12 mouse cellular contexts compared by ENCODE assay signal in the genomic region with DNA sequence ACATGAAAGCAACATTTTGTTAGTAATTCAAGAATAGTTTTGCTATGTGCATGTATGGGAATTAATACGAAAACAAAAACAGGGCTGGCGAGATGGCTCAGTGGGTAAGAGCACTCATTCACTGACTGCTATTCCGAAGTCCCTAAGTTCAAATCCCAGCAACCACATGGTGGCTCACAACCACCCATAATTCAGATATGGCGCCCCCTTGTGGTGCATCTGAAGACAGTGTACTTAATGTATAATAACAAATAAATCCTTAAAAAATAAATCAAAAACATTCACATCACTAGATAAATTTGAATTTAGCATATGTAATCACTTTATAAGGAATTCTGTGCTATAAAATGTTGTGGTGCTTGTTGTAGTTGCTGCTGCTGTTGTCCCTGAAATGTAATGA.
DNase-seq lines count a peak whose midpoint lies in the region; ATAC-seq and TF ChIP-seq lines count a peak whose summit lies in the region.
"Had no signal": no experiment of that assay in that cellular context is flagged by ENCODE, and none has a peak within 500 bp of the region (broad histone marks: within the 10 kb centered on the region; RNA-seq: fewer than 3 reads in every experiment).

No protein-coding gene starts in this region.

- TF ChIP-seq CTCF in kidney, postnatal 0 days (IDR thresholded peaks at IDR 0.05; ENCODE audit: low read depth) = peak; percentile 60

- H3K27me3 ChIP-seq in kidney, postnatal 0 days (ENCODE audit: insufficient read depth, low read length) = no peaks in the 10 kb centered on the region
- no peaks in the 10 kb centered on the region for H3K27me3 ChIP-seq in heart, embryonic 11.5 days (ENCODE audit: control insufficient read depth, insufficient read depth, low read length)
- H3K27me3 ChIP-seq: forebrain, embryonic 13.5 days had no signal

- no peak overlapping the region for H3K4me2 ChIP-seq in kidney, postnatal 0 days (ENCODE audit: low read length)
- no peak overlapping the region for H3K4me2 ChIP-seq in heart, embryonic 11.5 days
- H3K4me2 ChIP-seq: forebrain, embryonic 13.5 days had no signal

- H3K27ac ChIP-seq in kidney, postnatal 0 days = 0 out of 2 replicates have a peak overlapping the region, but pooled peaks have one; percentile 60
- no peak overlapping the region for H3K27ac ChIP-seq in heart, embryonic 11.5 days (ENCODE audit: low read depth, low read length)
- H3K27ac ChIP-seq: forebrain, embryonic 13.5 days; limb, embryonic 10.5 days had no signal

- 77% methylated on average over 4 of the region's 4 CpGs for WGBS in kidney, postnatal 0 days
- 78% methylated on average over 4 of the region's 4 CpGs for WGBS in heart, embryonic 11.5 days (ENCODE audit: insufficient replicate concordance)

- H3K36me3 ChIP-seq in kidney, postnatal 0 days (ENCODE audit: insufficient read depth, low read length) = no peaks in the 10 kb centered on the region
- no peaks in the 10 kb centered on the region for H3K36me3 ChIP-seq in heart, embryonic 11.5 days (ENCODE audit: control insufficient read depth, insufficient read depth, low read length)
- H3K36me3 ChIP-seq: limb, embryonic 10.5 days had no signal

- peak; percentile 23 for DNase-seq in adrenal gland, postnatal 25 days
- no peak for DNase-seq in adrenal gland, postnatal 10 days
- no peak for DNase-seq in kidney, postnatal 0 days (ENCODE audit: low spot score)
- no peak for DNase-seq in kidney, adult 11 months
- peak; percentile 45 for DNase-seq in 416B (ENCODE audit: low read depth)
- DNase-seq in T-cell, adult 2 months (ENCODE audit: low spot score) = peak; percentile 37
- DNase-seq in embryo, embryonic 11 days = no peak
- DNase-seq: kidney, postnatal 14 days; lung, postnatal 36 days had no signal

- H3K4me3 ChIP-seq in kidney, postnatal 0 days (replicated peaks; ENCODE audit: low read depth, low read length) = no peak overlapping the region
- H3K4me3 ChIP-seq in heart, embryonic 11.5 days (ENCODE audit: low read depth, low read length) = no peak overlapping the region
- H3K4me3 ChIP-seq: forebrain, embryonic 13.5 days; limb, embryonic 10.5 days had no signal

- ATAC-seq in kidney, postnatal 0 days (replicated peaks; ENCODE audit: low FRiP score, low read depth) = no peak
- ATAC-seq in heart, embryonic 11.5 days (replicated peaks; ENCODE audit: insufficient number of reproducible peaks, low FRiP score, low TSS enrichment) = no peak
- ATAC-seq: forebrain, embryonic 13.5 days had no signal

- no peaks in the 10 kb centered on the region for H3K9me3 ChIP-seq in kidney, postnatal 0 days (replicated peaks; ENCODE audit: low read length)
- H3K9me3 ChIP-seq in heart, embryonic 11.5 days (replicated peaks; ENCODE audit: control insufficient read depth, low read length) = no peaks in the 10 kb centered on the region
- H3K9me3 ChIP-seq: forebrain, embryonic 13.5 days; limb, embryonic 10.5 days had no signal

- no peak overlapping the region for H3K9ac ChIP-seq in kidney, postnatal 0 days (ENCODE audit: low read depth, low read length)
- no peak overlapping the region for H3K9ac ChIP-seq in heart, embryonic 11.5 days (ENCODE audit: low read depth, low read length)
- H3K9ac ChIP-seq: forebrain, embryonic 13.5 days had no signal

- H3K4me1 ChIP-seq in kidney, postnatal 0 days (replicated peaks; ENCODE audit: insufficient read depth, low read length) = no peaks in the 10 kb centered on the region
- no peaks in the 10 kb centered on the region for H3K4me1 ChIP-seq in heart, embryonic 11.5 days (ENCODE audit: control insufficient read depth, insufficient read depth, low read length)
- H3K4me1 ChIP-seq: forebrain, embryonic 13.5 days had no signal

Comparison
In these comparisons a context has a peak if more than half of its experiments do, and no peak if none do; other contexts are left out.
1. DNase-seq: peak in adrenal gland, postnatal 25 days (single experiment), 416B (single experiment) and T-cell, adult 2 months (single experiment); none in adrenal gland, postnatal 10 days (single experiment), kidney, postnatal 0 days (single experiment), kidney, adult 11 months (single experiment) and embryo, embryonic 11 days (single experiment).